Mouse (Mus musculus): ENCODE data around the gene Psma6.

- TF ChIP-seq CTCF (IDR thresholded peaks at IDR 0.05; ENCODE audit: extremely low read depth, insufficient read length, insufficient replicate concordance, low read depth, low read length) (no peak), POLR2A (IDR thresholded peaks at IDR 0.05; ENCODE audit: low read depth, low read length) (no peak)
Measured at GRCm38 (mm10) chr12:55453924-55454323, 69.9 kb downstream of the Psma6 start.

Measured in small intestine, adult 2 months (tissue).